Mouse (Mus musculus) heart, adult 9 months (tissue): ENCODE measurements at regions not wholly inside any gene's neighbourhood (a gene's known extent, or its start where the extent isn't known, plus 50 kb on each side); places are given as distances from the start of the nearest gene placed in this dataset.
A peak's percentile ranks its signal among the peaks of the same experiment; 100 is the strongest.

Source experiments
- DNase-seq, 2 experiments: peaks; one replicate each; pipeline ENCODE4 v3.0.0; 2022; ENCODE audit warnings: low spot score in 2 of 2

- DNase-seq: peak; percentile 79 to 85
Measured at GRCm38 (mm10) chr17:62415152-62415551, 466.0 kb downstream of the Efna5 start.

DNA sequence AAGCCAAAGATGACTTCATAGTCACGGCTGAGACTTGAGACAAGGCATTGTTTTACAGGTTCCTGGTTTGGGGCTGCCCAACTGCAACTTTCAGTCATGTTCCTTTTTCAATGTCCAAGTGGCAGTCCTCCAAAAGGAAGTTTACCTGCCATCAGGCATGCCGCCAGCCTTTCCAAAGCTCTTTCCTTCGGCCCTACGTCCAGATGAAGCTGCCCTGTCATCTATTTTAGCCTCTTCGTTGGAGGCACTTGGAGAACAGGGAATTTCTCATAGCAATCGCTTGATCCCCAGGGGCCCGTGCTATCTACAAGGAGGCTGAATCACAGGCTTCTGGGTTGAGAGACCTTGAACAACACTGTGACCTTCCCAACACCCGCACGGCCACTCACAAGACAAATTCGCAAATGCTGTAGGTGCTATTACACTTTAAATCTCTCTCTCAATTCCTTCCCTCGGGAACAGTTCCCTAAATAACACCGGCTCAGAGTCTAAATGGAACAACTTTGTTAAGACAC is 468.4 kb downstream of the Efna5 start:
- peak; percentile 31 to 51 for DNase-seq

DNA sequence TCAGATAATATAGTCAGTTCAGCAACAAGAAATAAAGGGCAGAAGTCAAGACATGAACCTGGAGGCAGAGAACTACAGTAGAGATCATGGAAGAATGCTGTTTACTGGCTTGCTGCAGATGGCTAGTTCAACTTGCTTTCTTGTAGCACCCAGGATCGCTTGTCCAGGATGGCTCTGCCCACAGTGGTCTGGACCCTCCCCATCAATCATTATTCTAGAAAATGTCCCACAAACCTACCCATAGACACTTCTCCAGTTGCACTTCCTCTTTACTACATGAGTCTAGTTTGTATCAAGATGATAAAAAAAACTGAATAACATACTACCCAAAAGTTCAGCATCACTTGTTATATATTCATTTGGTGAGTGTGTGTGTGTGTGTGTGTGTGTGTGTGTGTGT is 477.4 kb downstream of the Efna5 start:
- DNase-seq: no peak

DNA sequence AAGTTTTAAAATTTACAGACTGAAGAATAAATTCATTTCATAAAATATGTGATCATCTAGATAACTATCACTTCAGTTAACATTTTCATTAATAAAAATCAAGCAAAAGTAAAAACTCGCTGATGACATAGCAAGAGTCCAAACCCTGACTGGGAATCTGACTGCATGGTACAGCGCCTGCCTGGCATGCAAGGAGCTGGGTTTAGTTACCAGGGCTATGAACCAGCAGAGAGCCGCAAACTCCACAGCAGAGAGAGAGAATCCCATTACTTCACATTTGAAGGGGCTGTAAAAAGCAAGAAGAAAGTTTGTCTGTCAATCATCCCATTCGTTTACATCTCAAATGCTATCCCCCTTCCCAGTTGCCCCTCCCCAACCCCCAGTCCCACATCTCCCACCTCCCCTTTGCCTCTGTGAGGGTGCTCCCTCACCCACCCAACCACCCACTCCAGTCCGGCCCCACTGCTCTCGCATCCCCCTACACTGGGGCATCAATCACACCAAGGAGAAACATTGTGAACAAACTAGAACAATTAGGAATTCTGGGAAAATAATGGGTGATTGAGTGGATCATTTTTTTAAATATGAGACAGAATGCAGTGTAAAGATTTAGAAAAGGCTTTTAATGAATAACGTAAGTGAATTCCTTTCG is 487.6 kb downstream of the Efna5 start:
- DNase-seq: no peak

- no peak for DNase-seq
Measured at GRCm38 (mm10) chr17:62384053-62384452, 497.1 kb downstream of the Efna5 start.

DNA sequence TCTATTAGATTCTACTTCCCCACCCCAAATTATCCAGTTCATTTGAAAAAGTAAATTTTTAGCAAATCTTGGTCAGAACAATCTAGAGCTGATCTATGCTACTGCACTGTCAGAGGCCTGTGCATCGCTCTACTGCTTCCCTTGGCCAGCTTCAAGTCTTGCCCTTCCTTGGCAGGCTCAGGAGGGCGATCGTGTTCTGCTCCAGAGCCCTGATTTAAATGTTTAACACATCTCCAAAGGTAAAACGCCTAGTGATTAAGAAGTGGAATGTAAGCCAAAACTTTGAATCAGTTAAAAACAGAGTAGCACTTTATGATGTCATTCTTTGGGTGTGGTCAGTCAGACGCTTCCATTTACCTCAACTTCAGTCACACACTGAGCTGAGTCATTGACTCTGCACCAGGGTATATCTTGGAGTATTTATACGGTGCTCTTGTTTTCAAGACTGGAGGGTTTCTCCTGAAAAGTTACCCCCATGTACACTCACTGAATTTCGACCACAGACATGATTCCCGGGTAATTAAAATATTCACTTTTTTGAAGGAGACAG is 502.2 kb downstream of the Efna5 start:
- no peak for DNase-seq

DNA sequence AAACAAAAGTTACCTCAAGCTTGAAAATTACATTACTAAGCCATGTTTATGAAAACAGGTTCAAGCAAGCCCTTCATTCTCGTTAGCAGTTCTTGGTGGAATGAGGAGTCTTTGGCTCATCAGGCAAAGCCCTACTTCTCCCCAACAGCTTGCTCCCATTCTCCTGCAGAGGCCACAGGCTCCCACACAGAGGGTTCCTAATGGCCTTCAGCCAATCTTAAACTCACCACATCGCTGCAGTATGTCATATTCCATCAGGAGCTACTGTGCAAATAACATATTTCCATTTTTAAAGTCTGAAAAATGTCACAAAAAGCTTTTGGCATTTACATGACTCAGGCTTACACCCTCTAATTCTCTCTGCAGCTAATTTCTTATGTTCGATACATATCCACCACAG is 512.0 kb downstream of the Efna5 start:
- DNase-seq: no peak

- DNase-seq: no peak
Measured at GRCm38 (mm10) chr17:62367937-62368336, 513.2 kb downstream of the Efna5 start.

- DNase-seq: no peak
Measured at GRCm38 (mm10) chr17:62358323-62358722, 522.8 kb downstream of the Efna5 start.

DNA sequence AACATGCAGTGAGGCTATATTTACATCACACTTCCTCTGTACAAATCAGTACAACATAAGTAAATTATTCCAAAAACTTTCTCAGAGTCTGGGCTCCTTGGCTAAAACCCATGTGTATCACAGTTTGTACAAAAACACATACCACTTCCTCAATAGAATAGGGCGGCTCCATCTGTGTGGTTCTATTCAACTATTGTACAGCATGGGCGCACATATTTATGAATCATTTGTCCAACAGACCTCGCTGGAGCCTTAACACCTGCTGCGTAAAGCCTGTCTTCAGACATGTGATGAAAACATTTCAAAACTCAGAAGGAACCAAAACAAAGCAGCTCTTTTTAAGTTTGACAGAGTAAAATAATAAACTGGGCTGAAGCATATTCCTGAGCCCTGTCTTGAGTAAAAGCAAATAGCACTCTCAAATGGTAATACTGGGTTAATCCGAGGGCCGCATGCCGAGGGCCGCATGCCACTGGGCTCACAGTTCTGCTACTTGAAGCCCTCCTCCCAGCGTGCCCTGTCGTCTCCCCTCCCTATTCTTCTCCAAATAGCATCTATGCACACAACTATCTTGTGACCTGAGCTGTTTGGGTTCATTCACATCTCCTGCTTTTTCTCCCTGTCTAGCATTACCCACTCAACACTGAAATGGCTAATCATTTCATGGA is 543.1 kb downstream of the Efna5 start:
- no peak for DNase-seq

DNA sequence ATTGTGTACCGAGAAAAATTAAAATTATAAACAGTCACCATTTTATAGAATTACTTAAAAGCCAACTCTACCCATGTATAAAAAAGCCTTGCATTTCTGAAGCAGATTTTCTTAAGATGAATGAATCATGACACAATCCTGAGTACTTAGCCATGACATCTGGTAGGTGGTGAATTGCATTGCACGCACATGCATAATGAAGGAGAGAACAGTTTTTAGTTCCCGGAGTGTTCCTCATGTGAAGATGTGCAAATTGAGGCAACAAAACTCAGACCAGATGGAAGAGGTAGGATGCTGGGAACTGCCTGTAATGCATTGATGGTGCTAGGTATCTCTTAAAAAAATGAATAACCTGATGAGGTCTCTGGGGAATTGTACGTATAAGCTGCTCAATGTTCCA is 550.9 kb downstream of the Efna5 start:
- no peak for DNase-seq

GRCm38 (mm10) chr17:62326844-62327243 is 554.3 kb downstream of the Efna5 start:
- no peak for DNase-seq

DNA sequence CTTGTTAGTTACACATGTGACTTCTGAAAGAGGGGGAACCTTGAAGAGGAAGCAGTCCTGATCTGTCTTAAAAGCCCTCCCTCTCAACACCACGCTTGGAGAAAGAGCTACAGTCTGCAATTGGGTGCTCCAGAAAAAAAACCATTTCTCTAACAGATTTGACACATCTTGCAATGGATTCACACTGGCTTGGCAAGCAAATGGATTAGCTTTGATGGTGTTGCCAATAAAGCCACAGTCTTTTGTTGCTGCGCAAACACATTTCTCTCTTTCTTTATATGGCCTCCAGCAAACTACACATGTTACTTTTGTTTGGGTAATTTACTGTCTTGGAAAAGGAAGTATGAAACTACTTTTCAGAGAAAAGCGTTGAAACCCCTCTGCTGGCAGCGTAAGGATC is 562.1 kb downstream of the Efna5 start:
- DNase-seq: no peak

- no peak for DNase-seq
Measured at GRCm38 (mm10) chr17:62310059-62310458, 571.1 kb downstream of the Efna5 start.

DNA sequence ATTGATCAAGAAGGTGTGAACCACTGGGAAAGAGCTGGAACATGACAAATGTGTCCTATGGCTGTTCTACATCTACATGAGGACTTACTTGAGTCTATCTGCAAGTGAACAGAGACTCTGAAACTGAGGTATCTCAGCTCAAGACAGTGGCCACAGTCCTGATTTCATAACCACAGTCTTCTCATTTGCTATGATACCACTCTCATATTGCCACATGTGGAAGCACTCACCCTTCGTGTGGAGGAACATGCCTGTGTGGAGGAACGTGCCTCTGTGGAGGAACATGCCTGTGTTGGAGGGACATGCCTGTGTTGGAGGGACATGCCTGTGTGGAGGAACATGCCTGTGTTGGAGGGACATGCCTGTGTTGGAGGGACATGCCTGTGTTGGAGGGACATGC is 574.0 kb downstream of the Efna5 start:
- DNase-seq: no peak

- DNase-seq: no peak
Measured at GRCm38 (mm10) chr17:62306524-62306923, 574.6 kb downstream of the Efna5 start.

- DNase-seq: no peak
Measured at GRCm38 (mm10) chr17:62305140-62305539, 576.0 kb downstream of the Efna5 start.

DNA sequence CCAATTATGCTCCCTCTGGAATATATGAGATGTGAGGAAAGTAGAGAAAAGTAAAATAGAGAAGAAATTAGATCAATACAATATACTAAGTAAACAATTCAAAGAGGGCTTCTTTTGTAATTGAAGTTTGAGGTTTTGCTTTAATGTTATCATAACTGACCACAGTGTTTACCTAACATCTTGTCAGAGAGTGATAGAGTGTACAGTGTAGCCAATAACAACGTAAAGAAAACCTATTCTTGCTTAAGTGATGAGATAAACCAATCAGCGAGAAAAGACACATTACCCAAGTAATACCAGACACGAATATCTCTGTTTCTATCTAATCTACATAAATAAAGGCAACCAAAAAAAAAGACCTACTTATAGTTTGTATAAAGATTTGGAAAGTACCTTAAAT is 577.0 kb downstream of the Efna5 start:
- DNase-seq: no peak

GRCm38 (mm10) chr17:62299875-62300274 is 581.2 kb downstream of the Efna5 start:
- DNase-seq: no peak

DNA sequence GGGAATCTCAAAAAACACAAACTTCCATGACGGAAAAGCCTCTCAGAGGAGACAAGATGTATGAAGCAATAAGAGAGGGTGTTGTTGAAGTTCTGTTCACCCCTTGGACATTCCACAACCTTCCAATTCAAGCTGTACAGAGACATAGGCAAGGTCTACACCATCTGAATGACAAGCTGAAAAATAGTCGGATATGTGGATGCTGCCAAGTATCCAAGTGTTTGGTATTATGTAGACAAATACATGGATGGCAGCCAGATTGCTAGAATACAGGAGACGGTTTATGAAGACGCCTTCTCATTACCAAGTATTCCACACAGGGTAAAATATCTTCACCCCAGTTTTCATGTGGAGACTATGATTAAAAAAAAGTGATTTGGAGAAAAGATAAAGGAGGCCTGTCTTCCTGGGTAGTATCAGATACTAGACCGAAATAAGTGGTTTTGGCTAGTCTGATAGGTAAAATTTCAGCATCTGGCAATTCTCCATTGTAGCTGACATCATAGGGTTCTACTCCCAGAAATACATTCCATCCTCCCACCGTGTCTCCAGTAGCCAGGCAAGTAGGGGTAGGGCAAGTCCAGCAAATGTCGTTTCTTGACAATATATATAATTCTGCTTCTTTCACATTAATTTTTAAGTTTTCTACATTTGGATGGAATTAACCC is 583.6 kb downstream of the Efna5 start:
- no peak for DNase-seq

GRCm38 (mm10) chr17:62295412-62295811 is 585.7 kb downstream of the Efna5 start:
- DNase-seq: no peak

DNA sequence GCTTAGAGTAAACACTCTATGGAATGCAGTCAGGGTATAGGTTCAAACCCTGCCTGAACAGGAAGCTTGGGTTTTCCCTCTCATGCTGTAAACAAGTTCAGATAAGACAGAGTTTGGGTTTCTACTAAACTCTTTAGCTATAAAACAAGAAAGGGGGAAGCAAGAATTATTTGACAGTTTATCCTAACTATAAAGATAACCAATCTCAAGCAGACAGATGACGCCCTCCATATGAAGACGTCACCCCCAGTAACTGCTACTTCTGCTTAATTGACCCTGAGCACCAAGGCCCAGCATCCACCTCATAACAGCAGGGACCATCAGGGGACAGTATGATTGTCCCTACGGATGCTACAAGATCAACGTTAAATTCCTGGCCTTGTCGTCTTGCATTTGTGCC is 588.4 kb downstream of the Efna5 start:
- no peak for DNase-seq

DNA sequence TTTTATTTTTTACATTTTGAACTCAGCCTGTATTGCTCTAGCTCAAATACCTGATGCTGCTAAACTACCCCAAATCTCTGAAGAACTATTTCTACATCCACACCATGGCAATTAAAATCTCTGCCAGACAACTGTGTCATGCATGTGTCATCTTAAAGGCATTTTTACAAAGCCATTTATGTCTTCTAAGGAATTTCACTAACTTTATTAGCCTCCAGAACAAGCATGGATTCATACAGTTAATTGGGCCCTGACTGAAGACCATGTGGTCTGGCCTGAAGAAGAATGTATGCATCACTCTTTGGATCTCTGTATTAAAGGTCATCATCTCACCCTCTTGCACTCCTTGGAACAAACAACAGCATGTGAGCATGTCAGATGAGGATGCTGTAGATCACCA is 593.5 kb downstream of the Efna5 start:
- DNase-seq: no peak
